Mouse (Mus musculus): Measurements from ENCODE around the gene Vwf. TPM values are rescaled to one million over a fixed set of nuclear protein-coding genes. Genes with fewer than 3 reads are reported as not detected.

Vwf gene
- polyA plus RNA-seq, 1 experiment from 2014 or later, result 7.9 TPM

DNA sequence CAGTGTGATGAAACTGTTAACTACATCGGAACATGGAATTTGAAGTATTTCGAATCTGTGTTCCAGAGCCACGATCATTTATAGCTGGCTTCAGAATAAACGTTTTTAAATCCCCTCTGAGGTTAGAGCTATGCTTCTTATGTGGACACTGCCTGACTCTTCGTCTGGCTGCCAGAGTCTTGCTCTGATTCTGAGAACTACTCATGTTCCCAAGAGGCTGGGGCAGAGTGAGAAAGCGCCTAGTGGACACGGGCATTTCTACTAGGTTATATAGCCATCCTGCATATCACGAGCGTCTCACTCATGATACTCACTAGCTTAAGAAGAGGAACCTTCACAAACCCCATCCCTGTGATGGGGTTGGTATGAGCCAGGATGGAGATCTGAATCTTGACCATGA lies 30.7 kb downstream of the Vwf start:
- H3K9ac ChIP-seq, result no peak overlapping the region
- H3K4me2 ChIP-seq, result no peak overlapping the region
- H3K27me3 ChIP-seq, result no peaks in the 10 kb centered on the region
- H3K27ac ChIP-seq, result no peak overlapping the region
- WGBS, result 61% methylated on average over 9 of the region's 9 CpGs
- H3K4me1 ChIP-seq, result peaks cover 33% of the 10 kb centered on the region
- H3K4me3 ChIP-seq, result no peak overlapping the region
- H3K36me3 ChIP-seq, result no peaks in the 10 kb centered on the region
- no peak for ATAC-seq (ENCODE audit: insufficient number of reproducible peaks, low FRiP score, low TSS enrichment, low read depth)
- H3K9me3 ChIP-seq, result no peaks in the 10 kb centered on the region

DNA sequence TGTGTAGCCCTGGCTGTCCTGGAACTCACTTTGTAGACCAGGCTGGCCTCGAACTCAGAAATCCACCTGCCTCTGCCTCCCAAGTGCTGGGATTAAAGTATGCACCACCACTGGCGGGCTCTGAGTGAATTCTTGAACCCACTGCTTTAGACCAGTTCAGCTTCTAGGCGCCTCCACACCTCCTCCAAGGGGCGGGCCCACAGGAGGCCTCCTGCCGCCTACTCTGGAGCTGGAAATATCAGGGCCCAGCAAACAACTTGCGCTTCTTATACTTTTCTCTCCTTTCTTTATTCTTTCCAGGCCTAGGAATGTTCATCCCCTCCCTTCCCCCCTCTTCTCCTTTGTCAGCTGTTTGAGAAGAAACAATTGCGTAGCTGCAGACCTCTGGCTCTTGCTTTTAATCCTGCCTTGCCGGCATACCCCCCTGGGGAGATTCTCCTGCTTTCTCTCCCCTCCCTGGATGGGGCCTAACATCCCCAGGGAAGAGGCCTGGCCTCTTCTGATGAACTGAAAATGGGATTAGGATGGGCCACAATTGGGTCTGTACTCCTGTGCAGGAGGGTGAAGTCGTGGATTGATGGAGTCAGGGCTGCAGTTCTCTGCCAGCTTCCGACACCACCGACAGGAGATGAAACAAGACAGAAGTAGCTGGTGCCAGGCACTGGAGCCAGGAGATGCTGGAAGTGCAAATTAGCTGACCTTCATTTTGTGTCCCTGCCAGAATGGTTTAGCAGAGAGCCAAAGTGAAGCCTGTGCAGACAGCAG lies 31.5 kb downstream of the Vwf start:
- Histone ChIP-seq H3K9me3 (no peaks in the 10 kb centered on the region), H3K4me3 (no peak overlapping the region), H3K27me3 (no peaks in the 10 kb centered on the region), H3K27ac (0 out of 2 replicates have a peak overlapping the region, but pooled peaks have one; percentile 23), H3K36me3 (no peaks in the 10 kb centered on the region), H3K9ac (no peak overlapping the region), H3K4me1 (peaks cover 31% of the 10 kb centered on the region), H3K4me2 (no peak overlapping the region)
- no peak for ATAC-seq (ENCODE audit: insufficient number of reproducible peaks, low FRiP score, low TSS enrichment, low read depth)
- WGBS, result 49% methylated on average over 11 of the region's 11 CpGs

DNA sequence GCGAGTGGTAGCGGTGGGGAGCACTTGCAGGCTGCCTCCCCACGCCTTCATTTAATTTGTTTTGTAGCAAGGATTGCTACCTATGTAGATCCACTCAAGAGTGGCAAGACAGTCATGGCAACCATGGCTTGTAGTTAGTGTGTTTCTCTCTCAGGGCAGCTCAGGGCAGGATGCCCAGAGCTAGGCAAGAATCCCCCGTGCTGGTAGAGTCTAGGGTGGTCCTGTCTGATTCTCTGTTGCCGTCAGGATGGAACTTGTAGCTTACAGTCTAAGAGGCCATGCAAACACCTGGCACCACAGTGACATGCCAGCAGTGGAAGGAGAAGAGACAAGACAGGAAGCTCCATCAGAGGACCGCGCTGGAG lies 32.1 kb downstream of the Vwf start:
- WGBS, result 75% methylated on average over 7 of the region's 7 CpGs
- no peak overlapping the region for H3K9ac ChIP-seq
- no peaks in the 10 kb centered on the region for H3K27me3 ChIP-seq

DNA sequence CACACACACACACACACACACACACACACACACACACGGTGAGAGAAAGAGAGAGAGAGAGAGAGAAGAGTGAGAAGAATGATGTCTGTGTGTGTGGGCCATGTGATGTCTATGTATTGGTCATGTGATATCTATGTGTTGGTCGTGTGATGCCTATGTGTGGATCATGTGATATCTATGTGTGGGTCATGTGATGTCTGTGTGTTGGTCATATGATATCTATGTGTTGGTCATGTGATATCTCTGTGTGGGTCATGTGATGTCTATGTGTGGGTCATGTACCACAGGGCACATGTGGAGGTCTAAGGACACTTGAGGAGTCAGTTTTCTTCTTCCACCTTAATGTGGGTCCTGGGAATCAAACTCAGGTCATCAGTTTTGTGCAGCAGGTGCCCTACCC lies 33.3 kb downstream of the Vwf start:
- WGBS, result 88% methylated on average over 2 of the region's 2 CpGs
- no peaks in the 10 kb centered on the region for H3K36me3 ChIP-seq
- H3K9me3 ChIP-seq, result no peaks in the 10 kb centered on the region

More for the DNA sequence above, 32.1 kb downstream of the Vwf start:
- H3K9me3 ChIP-seq, result no peaks in the 10 kb centered on the region
- no peak overlapping the region for H3K4me3 ChIP-seq
- H3K27ac ChIP-seq, result 0 out of 2 replicates have a peak overlapping the region, but pooled peaks have one; percentile 23
- H3K36me3 ChIP-seq, result no peaks in the 10 kb centered on the region
- H3K4me1 ChIP-seq, result peaks cover 25% of the 10 kb centered on the region
- no peak for ATAC-seq (ENCODE audit: insufficient number of reproducible peaks, low FRiP score, low TSS enrichment, low read depth)
- H3K4me2 ChIP-seq, result no peak overlapping the region

DNA sequence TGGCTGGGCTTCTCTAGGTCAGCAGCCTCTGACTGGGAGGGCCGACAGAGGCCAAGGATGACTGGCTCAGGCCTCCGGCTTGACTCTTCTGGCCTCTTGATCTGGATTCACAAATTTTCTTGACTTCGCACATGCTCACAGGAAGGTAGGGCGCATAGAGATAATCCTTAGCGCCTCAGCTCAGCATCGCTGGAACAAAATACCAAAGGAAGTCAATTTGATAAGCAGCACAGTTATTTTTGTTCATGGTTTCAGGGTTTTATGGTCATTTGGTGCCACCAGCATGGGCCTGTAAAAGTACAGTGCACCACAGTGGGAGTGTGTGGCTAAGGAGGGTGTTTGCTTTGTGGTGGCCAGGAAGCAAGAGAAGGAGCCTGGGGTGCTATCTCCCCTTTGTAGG lies 37.1 kb downstream of the Vwf start:
- Histone ChIP-seq H3K4me1 (peaks cover 28% of the 10 kb centered on the region), H3K9me3 (no peaks in the 10 kb centered on the region), H3K9ac (no peak overlapping the region), H3K4me2 (no peak overlapping the region), H3K36me3 (no peaks in the 10 kb centered on the region), H3K4me3 (no peak overlapping the region), H3K27ac (no peak overlapping the region), H3K27me3 (no peaks in the 10 kb centered on the region)
- 89% methylated on average over 6 of the region's 6 CpGs for WGBS
- ATAC-seq (ENCODE audit: insufficient number of reproducible peaks, low FRiP score, low TSS enrichment, low read depth), result no peak

More for the DNA sequence above, 33.3 kb downstream of the Vwf start:
- Histone ChIP-seq H3K4me1 (peaks cover 26% of the 10 kb centered on the region), H3K27ac (no peak overlapping the region), H3K4me3 (no peak overlapping the region), H3K9ac (no peak overlapping the region), H3K4me2 (no peak overlapping the region), H3K27me3 (no peaks in the 10 kb centered on the region)
- ATAC-seq (ENCODE audit: insufficient number of reproducible peaks, low FRiP score, low TSS enrichment, low read depth), result no peak

DNA sequence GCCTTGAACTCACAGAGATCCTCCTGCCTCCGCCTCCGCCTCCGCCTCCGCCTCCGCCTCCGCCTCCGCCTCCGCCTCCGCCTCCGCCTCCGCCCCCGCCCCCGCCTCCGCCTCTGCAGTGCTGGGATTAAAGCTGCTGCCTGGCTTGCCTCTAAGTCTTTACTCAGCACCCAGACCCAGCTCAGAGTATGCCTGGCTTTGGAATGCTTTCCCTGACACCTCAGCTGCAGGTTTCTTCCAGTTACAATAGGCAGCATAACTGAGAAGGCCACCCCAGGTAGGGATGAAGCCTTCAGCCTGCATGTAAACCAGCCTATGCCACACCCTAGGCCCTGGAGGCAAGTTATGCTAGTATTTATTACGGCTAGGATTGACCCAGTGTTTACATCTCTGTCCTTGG lies 37.7 kb downstream of the Vwf start:
- no peaks in the 10 kb centered on the region for H3K36me3 ChIP-seq
- H3K9ac ChIP-seq, result no peak overlapping the region
- no peak overlapping the region for H3K4me3 ChIP-seq
- no peak overlapping the region for H3K4me2 ChIP-seq
- ATAC-seq (ENCODE audit: insufficient number of reproducible peaks, low FRiP score, low TSS enrichment, low read depth), result no peak
- no peak overlapping the region for H3K27ac ChIP-seq
- peaks cover 27% of the 10 kb centered on the region for H3K4me1 ChIP-seq
- WGBS, result 96% methylated on average over 15 of the region's 15 CpGs
- H3K27me3 ChIP-seq, result no peaks in the 10 kb centered on the region
- no peaks in the 10 kb centered on the region for H3K9me3 ChIP-seq

DNA sequence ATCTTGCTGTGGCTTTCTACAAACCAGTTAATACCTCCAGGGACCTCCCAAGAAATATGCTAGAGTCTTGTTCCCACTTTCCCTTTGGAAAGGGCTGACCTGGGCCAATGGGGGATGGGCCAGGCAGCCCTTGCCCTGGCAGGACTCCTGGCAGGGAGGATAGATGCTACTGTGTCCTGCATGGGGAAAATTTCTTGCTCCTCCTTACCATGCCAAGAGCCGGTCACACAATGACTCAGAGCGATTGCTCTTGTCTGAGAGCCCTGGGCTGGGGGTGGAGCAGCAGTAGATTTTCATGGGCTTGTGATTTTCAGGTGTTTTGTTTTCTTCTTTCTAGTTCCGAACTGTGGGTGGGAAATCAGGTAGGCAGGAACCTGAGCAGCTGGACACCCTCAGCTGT lies 39.0 kb downstream of the Vwf start:
- Histone ChIP-seq H3K36me3 (no peaks in the 10 kb centered on the region), H3K27ac (0 out of 2 replicates have a peak overlapping the region, but pooled peaks have one; percentile 11), H3K4me3 (no peak overlapping the region), H3K9me3 (no peaks in the 10 kb centered on the region), H3K27me3 (no peaks in the 10 kb centered on the region), H3K9ac (no peak overlapping the region), H3K4me2 (no peak overlapping the region), H3K4me1 (peaks cover 27% of the 10 kb centered on the region)
- 55% methylated on average over 3 of the region's 3 CpGs for whole genome bisulfite sequencing
- no peak for ATAC-seq (ENCODE audit: insufficient number of reproducible peaks, low FRiP score, low TSS enrichment, low read depth)

DNA sequence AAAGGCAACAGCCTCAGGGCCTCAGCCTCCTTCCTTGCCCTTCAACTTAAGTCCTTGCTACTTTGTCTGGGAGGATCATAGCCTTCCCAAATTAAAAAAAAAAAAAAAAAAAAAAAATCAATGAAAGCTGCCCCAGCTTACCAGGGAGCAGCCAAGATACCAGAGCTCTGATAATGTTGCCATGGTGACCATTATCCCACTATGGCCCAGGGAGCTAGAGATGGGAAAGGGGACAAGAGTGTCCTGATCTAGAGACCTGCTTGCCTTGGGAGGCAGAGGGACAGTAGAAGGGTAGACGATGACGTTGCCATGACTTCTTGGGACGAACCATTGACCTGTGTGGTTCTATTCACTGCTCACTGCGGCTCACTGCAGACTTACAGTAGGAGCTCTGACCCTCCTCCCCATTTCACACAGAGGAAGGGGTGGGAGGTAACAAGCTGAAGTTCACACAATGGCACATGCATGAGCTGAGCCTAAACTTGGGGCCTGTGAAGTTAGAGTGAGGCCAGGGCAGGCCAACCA lies 39.5 kb downstream of the Vwf start:
- Histone ChIP-seq H3K27me3 (no peaks in the 10 kb centered on the region), H3K4me2 (no peak overlapping the region), H3K9ac (no peak overlapping the region), H3K4me3 (no peak overlapping the region), H3K9me3 (no peaks in the 10 kb centered on the region), H3K27ac (no peak overlapping the region), H3K4me1 (peaks cover 27% of the 10 kb centered on the region), H3K36me3 (no peaks in the 10 kb centered on the region)
- no peak for ATAC-seq (ENCODE audit: insufficient number of reproducible peaks, low FRiP score, low TSS enrichment, low read depth)
- WGBS, result 85% methylated on average over 4 of the region's 4 CpGs

DNA sequence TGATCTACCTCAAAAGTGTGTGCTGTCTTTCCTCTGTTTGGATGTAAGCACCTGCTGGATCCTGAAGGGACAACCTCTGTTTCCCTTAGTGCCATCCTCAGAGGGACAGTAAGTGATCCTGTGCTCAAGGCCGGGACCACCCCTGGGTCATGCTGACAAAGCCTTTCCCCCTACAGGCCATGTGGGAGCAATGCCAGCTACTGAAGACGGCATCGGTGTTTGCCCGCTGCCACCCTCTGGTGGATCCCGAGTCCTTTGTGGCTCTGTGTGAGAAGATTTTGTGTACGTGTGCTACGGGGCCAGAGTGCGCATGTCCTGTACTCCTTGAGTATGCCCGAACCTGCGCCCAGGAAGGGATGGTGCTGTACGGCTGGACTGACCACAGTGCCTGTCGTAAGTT lies 41.7 kb downstream of the Vwf start:
- Histone ChIP-seq H3K27me3 (no peaks in the 10 kb centered on the region), H3K4me3 (no peak overlapping the region), H3K4me2 (no peak overlapping the region), H3K9ac (no peak overlapping the region), H3K4me1 (peaks cover 21% of the 10 kb centered on the region; the same call in 1 of the 2 replicates), H3K27ac (no peak overlapping the region), H3K36me3 (no peaks in the 10 kb centered on the region), H3K9me3 (no peaks in the 10 kb centered on the region)
- ATAC-seq (ENCODE audit: insufficient number of reproducible peaks, low FRiP score, low TSS enrichment, low read depth), result no peak
- 86% methylated on average over 12 of the region's 12 CpGs for WGBS

DNA sequence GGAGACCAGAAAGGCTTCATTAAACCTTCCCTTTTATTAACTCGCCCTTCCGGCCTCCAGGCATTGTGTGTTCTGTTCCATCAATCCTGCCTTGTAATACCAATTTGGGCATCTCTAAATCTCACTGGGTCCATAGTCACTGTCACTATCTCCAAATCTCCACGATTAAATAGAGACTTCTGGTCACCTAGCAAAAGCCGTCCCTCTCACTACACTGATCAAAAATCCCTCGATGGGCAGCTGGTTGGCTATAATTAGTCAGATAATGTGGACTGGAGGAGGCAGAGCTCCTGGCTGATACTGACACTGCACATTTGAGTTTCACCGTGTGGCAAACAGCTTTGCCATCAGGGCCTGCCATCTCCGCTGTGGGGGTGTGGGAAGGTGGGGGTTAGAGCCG lies 42.5 kb downstream of the Vwf start:
- Histone ChIP-seq H3K4me3 (no peak overlapping the region), H3K36me3 (no peaks in the 10 kb centered on the region), H3K9me3 (no peaks in the 10 kb centered on the region), H3K4me2 (no peak overlapping the region), H3K27ac (no peak overlapping the region), H3K9ac (no peak overlapping the region), H3K4me1 (peaks cover 21% of the 10 kb centered on the region; the same call in 1 of the 2 replicates), H3K27me3 (no peaks in the 10 kb centered on the region)
- no peak for ATAC-seq (ENCODE audit: insufficient number of reproducible peaks, low FRiP score, low TSS enrichment, low read depth)
- WGBS, result 71% methylated on average over 8 of the region's 8 CpGs

DNA sequence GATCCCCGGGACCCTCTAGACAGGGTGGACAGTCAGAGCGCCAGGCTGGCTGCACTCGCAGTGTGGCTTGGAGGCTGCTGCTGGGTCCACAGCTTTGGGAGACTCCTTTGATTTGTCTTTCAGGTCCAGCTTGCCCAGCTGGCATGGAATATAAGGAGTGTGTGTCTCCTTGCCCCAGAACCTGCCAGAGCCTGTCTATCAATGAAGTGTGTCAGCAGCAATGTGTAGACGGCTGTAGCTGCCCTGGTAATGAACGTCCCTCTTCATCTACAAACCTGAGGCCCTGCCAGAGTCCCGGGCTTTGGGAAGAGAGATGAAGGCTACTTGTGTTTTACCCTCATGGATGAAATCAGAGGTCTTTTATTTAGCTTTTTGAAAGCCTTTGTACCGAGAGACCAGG lies 43.5 kb downstream of the Vwf start:
- Histone ChIP-seq H3K4me1 (peaks cover 14% of the 10 kb centered on the region; the same call in 1 of the 2 replicates), H3K27me3 (no peaks in the 10 kb centered on the region), H3K36me3 (no peaks in the 10 kb centered on the region), H3K9ac (no peak overlapping the region), H3K27ac (no peak overlapping the region), H3K4me2 (no peak overlapping the region), H3K4me3 (no peak overlapping the region), H3K9me3 (no peaks in the 10 kb centered on the region)
- 81% methylated on average over 7 of the region's 7 CpGs for WGBS
- no peak for ATAC-seq (ENCODE audit: insufficient number of reproducible peaks, low FRiP score, low TSS enrichment, low read depth)

DNA sequence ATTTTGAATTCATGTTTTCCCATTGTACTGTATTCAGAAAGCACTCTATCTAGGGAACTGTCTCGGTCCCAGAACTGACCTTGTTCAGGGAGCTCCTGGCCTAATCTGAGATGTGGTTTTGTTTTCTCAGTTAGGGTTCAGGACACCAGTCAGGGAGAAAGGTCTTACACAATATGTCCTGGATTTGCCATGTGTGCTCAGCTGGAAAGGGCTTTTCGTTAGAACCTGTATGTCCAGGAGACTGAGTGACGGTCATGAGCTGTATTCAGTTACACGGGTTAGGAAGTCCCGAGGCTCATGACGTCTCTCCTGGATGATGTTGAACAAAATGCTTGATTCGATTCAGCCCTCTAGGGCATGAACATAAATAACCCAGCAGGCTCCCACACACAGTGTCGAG lies 43.9 kb downstream of the Vwf start:
- H3K4me1 ChIP-seq, result peaks cover 10% of the 10 kb centered on the region; the same call in 1 of the 2 replicates
- no peak overlapping the region for H3K4me2 ChIP-seq
- no peaks in the 10 kb centered on the region for H3K27me3 ChIP-seq
- no peak overlapping the region for H3K9ac ChIP-seq
- no peaks in the 10 kb centered on the region for H3K36me3 ChIP-seq
- H3K9me3 ChIP-seq, result no peaks in the 10 kb centered on the region
- H3K27ac ChIP-seq, result no peak overlapping the region
- no peak for ATAC-seq (ENCODE audit: insufficient number of reproducible peaks, low FRiP score, low TSS enrichment, low read depth)
- WGBS, result 55% methylated on average over 8 of the region's 8 CpGs
- H3K4me3 ChIP-seq, result no peak overlapping the region
